Mouse (Mus musculus) heart, embryonic 16.5 days (tissue): ENCODE results near the gene Oaf. TPM values are rescaled to one million over a fixed set of nuclear protein-coding genes. Genes with fewer than 3 reads are reported as not detected.

Source experiments
- ATAC-seq: fragments of 200-750 bp; cut with Nextera tagmentation; replicated peaks from 2 replicates; pipeline ENCODE4 v1.8.0; 2017; ENCODE audit warnings: moderate number of reproducible peaks; ENCODE audit not compliant: insufficient read depth, low FRiP score; ENCODE audit errors: extremely low read depth
- H3K27ac ChIP-seq: fragments of 300-500 bp; sonication (generic); 2 replicates; pipeline ENCODE4 v1.5.1; 2014; ENCODE audit warnings: mild to moderate bottlenecking, low read length, control low read depth, moderate library complexity
- H3K27me3 ChIP-seq: fragments of 300-500 bp; sonication (generic); 2 replicates; pipeline ENCODE4 v1.6.1; 2014; ENCODE audit warnings: low read length, mixed read lengths; ENCODE audit not compliant: control insufficient read depth, insufficient read depth
- H3K36me3 ChIP-seq: fragments of 300-500 bp; sonication (generic); 2 replicates; pipeline ENCODE4 v1.6.1; 2014; ENCODE audit not compliant: control insufficient read depth, insufficient read depth
- H3K4me1 ChIP-seq: fragments of 300-500 bp; sonication (generic); 2 replicates; pipeline ENCODE4 v1.6.1; 2014; ENCODE audit warnings: low read length, mixed read lengths; ENCODE audit not compliant: control insufficient read depth, insufficient read depth
- H3K4me2 ChIP-seq: fragments of 300-500 bp; sonication (generic); 2 replicates; pipeline ENCODE4 v1.6.1; 2014; ENCODE audit warnings: low read depth, mild to moderate bottlenecking, control low read depth, low read length
- H3K4me3 ChIP-seq: fragments of 300-500 bp; sonication (generic); 2 replicates; pipeline ENCODE4 v1.5.1; 2014; ENCODE audit warnings: mild to moderate bottlenecking, control low read depth, low read length
- H3K9ac ChIP-seq: fragments of 300-500 bp; sonication (generic); 2 replicates; pipeline ENCODE4 v1.6.1; 2014; ENCODE audit warnings: low read length, control low read depth
- H3K9me3 ChIP-seq: fragments of 300-500 bp; sonication (generic); replicated peaks from 2 replicates; pipeline ENCODE4 v1.6.1; 2016; ENCODE audit warnings: low read length; ENCODE audit not compliant: control insufficient read depth
- WGBS: fragments of 180-500 bp; shearing (Covaris S2); extraction: QIAGEN DNeasy Blood & Tissue Kit; methylation state at CpG from one replicate; pipeline ENCODE4 v1.1.7; 2014; 5-methylcytosine and 5-hydroxymethylcytosine counted together
- polyA plus RNA-seq: library from polyadenylated mRNA; unstranded; fragments of >200 nt; fragmentation: Nextera tagmentation; extraction: Ambion mirVana; gene quantifications from 2 replicates; pipeline ENCODE4 v1.2.1, GENCODE M21; 2015

The Oaf gene
- polyA plus RNA-seq, 1 experiment from 2014 or later: 27.4 TPM

GRCm38 (mm10) chr9:43224771-43225355 lies 14.8 kb downstream of the Oaf start:
- H3K4me1 ChIP-seq: peaks cover 9% of the 10 kb centered on the region
- H3K4me3 ChIP-seq: no peak overlapping the region
- H3K27me3 ChIP-seq: no peaks in the 10 kb centered on the region
- no peak overlapping the region for H3K4me2 ChIP-seq
- 38% methylated on average over 11 of the region's 11 CpGs for WGBS
- H3K9me3 ChIP-seq: no peaks in the 10 kb centered on the region
- H3K36me3 ChIP-seq: no peaks in the 10 kb centered on the region
- H3K27ac ChIP-seq: peak overlapping the region; percentile 51; the same call in 1 of the 2 replicates
- H3K9ac ChIP-seq: no peak overlapping the region
- peak; percentile 66 for ATAC-seq

- H3K9me3 ChIP-seq: no peaks in the 10 kb centered on the region
- H3K27ac ChIP-seq: no peak overlapping the region
- no peak overlapping the region for H3K4me3 ChIP-seq
- no peak overlapping the region for H3K4me2 ChIP-seq
- ATAC-seq: no peak
- peaks cover 9% of the 10 kb centered on the region for H3K4me1 ChIP-seq
- H3K36me3 ChIP-seq: no peaks in the 10 kb centered on the region
- no peak overlapping the region for H3K9ac ChIP-seq
- 53% methylated on average over 8 of the region's 8 CpGs for WGBS
- no peaks in the 10 kb centered on the region for H3K27me3 ChIP-seq
Measured at GRCm38 (mm10) chr9:43222429-43222715, 17.3 kb downstream of the Oaf start.

GRCm38 (mm10) chr9:43221643-43222428 lies 17.9 kb downstream of the Oaf start:
- H3K9ac ChIP-seq: no peak overlapping the region
- 45% methylated on average over 18 of the region's 18 CpGs for WGBS
- ATAC-seq: 0 out of 2 replicates have a peak, but pooled peaks have one; percentile 29
- H3K27me3 ChIP-seq: no peaks in the 10 kb centered on the region
- H3K27ac ChIP-seq: no peak overlapping the region
- no peak overlapping the region for H3K4me2 ChIP-seq
- H3K9me3 ChIP-seq: no peaks in the 10 kb centered on the region
- H3K36me3 ChIP-seq: no peaks in the 10 kb centered on the region
- H3K4me3 ChIP-seq: no peak overlapping the region
- peaks cover 9% of the 10 kb centered on the region for H3K4me1 ChIP-seq

GRCm38 (mm10) chr9:43210771-43211450 lies 28.8 kb downstream of the Oaf start:
- 21% methylated on average over 11 of the region's 11 CpGs for WGBS
- Histone ChIP-seq H3K4me3 (no peak overlapping the region), H3K27me3 (peaks cover 11% of the 10 kb centered on the region), H3K4me1 (peaks cover 13% of the 10 kb centered on the region), H3K4me2 (peak overlapping the region; percentile 49; the same call in 1 of the 2 replicates), H3K27ac (peak overlapping the region; percentile 48; the same call in 1 of the 2 replicates), H3K36me3 (no peaks in the 10 kb centered on the region), H3K9ac (no peak overlapping the region; the same call in 1 of the 2 replicates), H3K9me3 (no peaks in the 10 kb centered on the region)
- peak; percentile 49; the same call in 1 of the 2 replicates for ATAC-seq

- H3K9me3 ChIP-seq: no peaks in the 10 kb centered on the region
- peak; percentile 79 for ATAC-seq
- no peaks in the 10 kb centered on the region for H3K36me3 ChIP-seq
- H3K4me2 ChIP-seq: peak within 1 kb of the TSS; percentile 49
- peaks cover 19% of the 10 kb centered on the region for H3K4me1 ChIP-seq
- H3K27ac ChIP-seq: peak within 1 kb of the TSS; percentile 48; the same call in 1 of the 2 replicates
- H3K27me3 ChIP-seq: peaks cover 17% of the 10 kb centered on the region
- H3K4me3 ChIP-seq: peak within 1 kb of the TSS; percentile 2; the same call in 1 of the 2 replicates
- peak within 1 kb of the TSS; percentile 26; the same call in 1 of the 2 replicates for H3K9ac ChIP-seq
- 14% methylated on average over 13 of the region's 13 CpGs for WGBS
Measured at GRCm38 (mm10) chr9:43210190-43210682, 29.5 kb downstream of the Oaf start, which contains the start of gene Pou2f3. Gene Pou2f3 (minus strand): TSS chr9:43210369.

- H3K27ac ChIP-seq: no peak overlapping the region
- H3K4me1 ChIP-seq: peaks cover 20% of the 10 kb centered on the region
- no peak overlapping the region for H3K9ac ChIP-seq
- H3K4me3 ChIP-seq: peak overlapping the region; percentile 35
- peak overlapping the region; percentile 54 for H3K4me2 ChIP-seq
- 2% methylated on average over 15 of the region's 15 CpGs for WGBS
- H3K36me3 ChIP-seq: no peaks in the 10 kb centered on the region
- no peaks in the 10 kb centered on the region for H3K9me3 ChIP-seq
- peaks cover 54% of the 10 kb centered on the region for H3K27me3 ChIP-seq
- ATAC-seq: no peak
Measured at GRCm38 (mm10) chr9:43206022-43206390, 33.7 kb downstream of the Oaf start.

GRCm38 (mm10) chr9:43205343-43206021 lies 34.2 kb downstream of the Oaf start:
- no peak overlapping the region for H3K9ac ChIP-seq
- ATAC-seq: no peak; the same call in 1 of the 2 replicates
- under 1% methylated on average over 41 of the region's 41 CpGs for WGBS

GRCm38 (mm10) chr9:43200212-43200611 lies 39.5 kb downstream of the Oaf start:
- Histone ChIP-seq H3K9me3 (no peaks in the 10 kb centered on the region), H3K4me1 (peaks cover 1% of the 10 kb centered on the region; the same call in 1 of the 2 replicates), H3K27me3 (peaks cover 59% of the 10 kb centered on the region), H3K4me3 (no peak overlapping the region), H3K9ac (no peak overlapping the region), H3K4me2 (no peak overlapping the region), H3K27ac (no peak overlapping the region), H3K36me3 (no peaks in the 10 kb centered on the region)
- WGBS: 8% methylated on average over 5 of the region's 5 CpGs
- ATAC-seq: no peak

More at GRCm38 (mm10) chr9:43205343-43206021, 34.2 kb downstream of the Oaf start:
- Histone ChIP-seq H3K4me3 (peak overlapping the region; percentile 35), H3K36me3 (no peaks in the 10 kb centered on the region), H3K4me1 (peaks cover 15% of the 10 kb centered on the region), H3K4me2 (peak overlapping the region; percentile 54), H3K27me3 (peaks cover 59% of the 10 kb centered on the region), H3K27ac (no peak overlapping the region), H3K9me3 (no peaks in the 10 kb centered on the region)
